11 mouse cellular contexts compared by ENCODE assay signal in genomic region chr11:90187441-90187840, GRCm38 (mm10). TPM values are rescaled to one million over a fixed set of nuclear protein-coding genes. Genes with fewer than 3 reads are reported as not detected.
DNase-seq lines count a peak whose midpoint lies in the region; ATAC-seq and TF ChIP-seq lines count a peak whose summit lies in the region.
"Had no signal": no experiment of that assay in that cellular context is flagged by ENCODE, and none has a peak within 500 bp of the region (broad histone marks: within the 10 kb centered on the region; RNA-seq: fewer than 3 reads in every experiment).

Gene Gm45716, plus strand, starts transcription at chr11:90187683.

- no peaks in the 10 kb centered on the region for H3K9me3 ChIP-seq in midbrain, embryonic 11.5 days (ENCODE audit: control insufficient read depth, low read length)

- no peaks in the 10 kb centered on the region for H3K27me3 ChIP-seq in C2C12 (ENCODE audit: control insufficient read depth, insufficient read depth, insufficient read length)
- H3K27me3 ChIP-seq in midbrain, embryonic 11.5 days (ENCODE audit: control insufficient read depth, insufficient read depth, low read length) = no peaks in the 10 kb centered on the region

- H3K9ac ChIP-seq in midbrain, embryonic 11.5 days (ENCODE audit: low read length) = no peak within 1 kb of the TSS

- no peaks in the 10 kb centered on the region for H3K79me2 ChIP-seq in C2C12 (ENCODE audit: control insufficient read depth, insufficient read depth)

- H3K79me3 ChIP-seq in C2C12 (ENCODE audit: low read depth) = no peaks in the 10 kb centered on the region

- no peak for TF ChIP-seq CTCF in C2C12 (IDR thresholded peaks at IDR 0.05; ENCODE audit: control insufficient read depth, insufficient read depth, insufficient read length)
- TF ChIP-seq CTCF in layer of hippocampus, adult 2 months (conservative IDR thresholded peaks at IDR 0.05) = no peak

- H3ac ChIP-seq in C2C12 (ENCODE audit: control insufficient read depth, insufficient read length, low read depth) = no peak within 1 kb of the TSS

- H3K36me3 ChIP-seq in C2C12 (ENCODE audit: control insufficient read depth, insufficient read depth) = no peaks in the 10 kb centered on the region
- no peaks in the 10 kb centered on the region for H3K36me3 ChIP-seq in midbrain, embryonic 11.5 days (ENCODE audit: control insufficient read depth, insufficient read depth, low read length)

- no peak within 1 kb of the TSS for H3K4me3 ChIP-seq in C2C12 (ENCODE audit: insufficient read depth, poor library complexity, severe bottlenecking)
- no peak within 1 kb of the TSS for H3K4me3 ChIP-seq in midbrain, embryonic 11.5 days (ENCODE audit: low read depth, low read length)
- no peak within 1 kb of the TSS for H3K4me3 ChIP-seq in layer of hippocampus, adult 2 months

- H3K27ac ChIP-seq in midbrain, embryonic 11.5 days (ENCODE audit: low read depth, low read length) = no peak within 1 kb of the TSS
- H3K27ac ChIP-seq in layer of hippocampus, adult 2 months = no peak within 1 kb of the TSS

- H3K4me1 ChIP-seq in midbrain, embryonic 11.5 days (ENCODE audit: control insufficient read depth, insufficient read depth, low read length) = no peaks in the 10 kb centered on the region

- no peak within 1 kb of the TSS for H3K4me2 ChIP-seq in midbrain, embryonic 11.5 days

- intact Hi-C loops in heart, postnatal 10 days (cut with DNase I) = loop anchor here (5.0 kb wide), 1 partner anchor 45 kb away; no protein-coding TSS in a partner anchor

- WGBS in midbrain, embryonic 11.5 days = 88% methylated on average over 7 of the region's 7 CpGs

- no peak for ATAC-seq in common myeloid progenitor, adult 5-6 weeks (replicated peaks; ENCODE audit: low read depth, poor library complexity, severe bottlenecking)
- ATAC-seq in midbrain, embryonic 11.5 days (ENCODE audit: low FRiP score) = no peak

- no peak for DNase-seq in heart, postnatal 10 days
- DNase-seq in midbrain, embryonic 11.5 days (ENCODE audit: low spot score, missing footprints) = no peak
- no peak for DNase-seq in layer of hippocampus, adult 2 months (ENCODE audit: low spot score in 2 of 2)
- DNase-seq in embryo, embryonic 10.5 days (ENCODE audit: low spot score) = no peak
- DNase-seq in ovary, postnatal 14 days (ENCODE audit: low spot score) = no peak
- DNase-seq: adrenal gland, adult 8-10 months; embryo, embryonic 11 days; lung, postnatal 4 days; thymus, postnatal 36 days had no signal

TF ChIP-seq in C2C12, 6 proteins besides CTCF, POLR2A, EP300 and RAD21:
- TF ChIP-seq MYOD1 (IDR thresholded peaks at IDR 0.05; ENCODE audit: control insufficient read depth, insufficient read length, low read depth) = no peak
TF ChIP-seq in C2C12: peak in this region for 0.

RNA-seq across cellular contexts. Expression of gene Gm45716, which starts in this region (rescaled TPM):
- 22.9 TPM for polyA plus RNA-seq in C2C12 (2012; fragmentation: generic; extraction: Trizol)
- 4.3 and 11.0 TPM in 2 replicates for total RNA-seq in common myeloid progenitor, adult 5-6 weeks (2017)
- 10 to 100 TPM; 22.4 to 23.2 TPM for total RNA-seq in heart, postnatal 10 days (2021)
- polyA plus RNA-seq in midbrain, embryonic 11.5 days (2014; fragmentation: Nextera tagmentation; extraction: Ambion mirVana) = 19.3 and 20.4 TPM in 2 replicates
- 1 to 10 TPM; 6.9 to 8.1 TPM for total RNA-seq in layer of hippocampus, adult 2 months (2021)
